Mouse (Mus musculus) cerebellum, adult 9-11 months (tissue): ENCODE measurements around the gene Trat1.

Experiments used
- DNase-seq: peaks from one replicate; pipeline ENCODE4 v3.0.0; 2022

The Trat1 gene

DNA sequence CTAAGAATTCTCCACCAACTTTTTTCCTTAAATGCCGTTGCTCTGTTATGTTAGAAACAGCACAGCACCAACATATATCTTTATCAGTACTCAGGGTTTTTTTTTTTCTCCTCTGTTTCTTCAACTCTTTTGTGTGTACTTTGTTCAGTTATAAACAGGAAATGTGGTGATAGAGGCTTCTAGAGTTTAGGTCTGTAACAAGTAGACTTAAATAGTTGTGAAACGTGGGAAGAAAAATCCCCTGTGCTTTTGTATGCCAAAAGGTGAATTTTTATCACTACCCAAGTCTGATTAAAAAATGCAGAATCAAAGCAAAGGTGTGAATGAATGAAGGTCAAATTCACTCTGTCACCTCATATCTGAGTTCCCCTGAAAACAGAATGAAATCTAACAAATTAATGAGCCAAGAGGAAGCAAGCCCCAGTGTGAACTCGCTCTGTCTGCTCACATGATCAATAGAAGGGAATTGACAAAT, at the start of gene Trat1:
Gene Trat1 (minus strand): TSS at position 51 of the 475 bp plus-strand sequence.
- no peak for DNase-seq

GRCm38 (mm10) chr16:48818524-48818923, 46.7 kb upstream of the Trat1 start:
- no peak for DNase-seq

- no peak for DNase-seq
Measured at GRCm38 (mm10) chr16:48816695-48817094, 44.9 kb upstream of the Trat1 start, which contains the start of gene Retnlb. Gene Retnlb (plus strand): TSS chr16:48816856.

GRCm38 (mm10) chr16:48811881-48812436, 40.1 kb upstream of the Trat1 start:
- DNase-seq, result no peak

GRCm38 (mm10) chr16:48809374-48809773, 37.6 kb upstream of the Trat1 start:
- DNase-seq, result no peak

- DNase-seq, result no peak
Measured at GRCm38 (mm10) chr16:48806521-48806920, 34.7 kb upstream of the Trat1 start.

- no peak for DNase-seq
Measured at GRCm38 (mm10) chr16:48805412-48805811, 33.6 kb upstream of the Trat1 start.

- DNase-seq, result no peak
Measured at GRCm38 (mm10) chr16:48800906-48801305, 29.1 kb upstream of the Trat1 start.

DNA sequence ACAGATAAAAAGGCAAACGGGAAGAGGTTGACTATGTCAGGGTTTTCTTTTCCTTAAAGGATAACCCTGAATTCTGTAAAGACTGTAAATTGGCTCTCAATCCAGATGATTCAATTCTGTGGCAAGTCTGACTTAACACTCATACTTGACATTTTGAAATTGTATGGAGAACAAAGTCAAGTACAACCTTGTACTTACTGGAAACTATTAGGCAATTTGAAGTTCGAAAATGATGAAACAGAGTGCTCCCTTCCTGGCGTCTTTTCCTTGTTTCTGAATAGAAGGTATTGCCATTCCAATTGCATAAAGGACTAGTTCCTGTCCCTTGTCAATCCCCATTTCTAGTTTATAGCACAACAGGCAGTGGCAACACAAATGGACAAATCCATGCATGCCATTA, 27.6 kb upstream of the Trat1 start:
- DNase-seq, result no peak

GRCm38 (mm10) chr16:48798285-48798684, 26.5 kb upstream of the Trat1 start:
- DNase-seq, result no peak

GRCm38 (mm10) chr16:48788704-48789185, 16.9 kb upstream of the Trat1 start:
- no peak for DNase-seq

GRCm38 (mm10) chr16:48786258-48786657, 14.4 kb upstream of the Trat1 start:
- no peak for DNase-seq

DNA sequence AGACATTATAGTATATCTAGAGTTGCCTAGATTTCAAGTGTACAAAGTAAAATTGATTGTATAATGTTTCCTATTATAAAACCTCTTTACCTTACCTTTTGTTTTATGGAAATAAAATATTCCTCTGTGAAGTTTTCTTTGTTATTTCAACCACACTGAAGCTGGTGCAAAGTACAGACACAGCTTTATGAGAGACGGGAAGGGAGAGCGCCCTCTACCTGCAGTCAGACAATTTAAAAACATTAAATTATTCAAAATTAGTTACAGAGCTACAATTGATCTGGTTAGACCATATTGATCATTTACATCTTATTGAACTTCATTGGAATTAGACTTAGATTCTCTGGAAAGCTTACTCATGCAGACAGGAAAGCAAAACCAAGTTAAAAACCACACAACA, 5.4 kb upstream of the Trat1 start:
- no peak for DNase-seq

- no peak for DNase-seq
Measured at GRCm38 (mm10) chr16:48769183-48769582, 2.6 kb downstream of the Trat1 start.

- DNase-seq, result no peak
Measured at GRCm38 (mm10) chr16:48760643-48761481, 11.0 kb downstream of the Trat1 start.

DNA sequence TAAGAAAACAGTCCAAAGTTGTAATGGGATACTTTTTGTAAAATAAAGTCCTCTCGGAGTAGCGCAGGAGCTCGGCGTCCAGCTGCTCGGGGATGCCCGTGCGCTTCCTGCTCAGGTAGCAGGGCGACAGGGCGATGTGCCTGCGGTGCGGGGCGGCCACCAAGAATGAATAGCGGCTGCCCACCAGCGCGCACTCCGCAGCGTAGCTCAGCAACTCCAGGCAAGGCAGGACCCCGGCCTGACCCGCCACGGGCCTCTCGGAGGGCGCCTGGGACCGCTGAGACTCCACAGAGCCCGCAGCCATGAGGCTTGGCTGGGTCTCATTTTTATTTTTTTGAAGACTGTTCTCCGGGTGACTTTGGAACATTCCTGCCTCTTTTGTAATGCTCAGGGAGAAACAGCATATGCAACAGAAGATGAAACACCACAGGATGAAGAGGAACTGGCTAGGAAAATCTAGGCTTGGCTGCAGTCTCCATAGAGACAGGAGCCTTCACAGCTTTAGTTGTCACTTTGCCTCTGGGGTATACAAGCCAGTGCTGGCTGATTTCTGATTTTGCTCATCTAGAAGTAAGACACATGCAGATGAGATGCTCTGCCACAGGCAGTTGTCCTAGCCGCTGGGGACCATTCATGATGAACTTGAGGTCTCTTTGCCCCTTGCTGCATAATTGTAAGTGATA, 21.5 kb downstream of the Trat1 start:
- no peak for DNase-seq

DNA sequence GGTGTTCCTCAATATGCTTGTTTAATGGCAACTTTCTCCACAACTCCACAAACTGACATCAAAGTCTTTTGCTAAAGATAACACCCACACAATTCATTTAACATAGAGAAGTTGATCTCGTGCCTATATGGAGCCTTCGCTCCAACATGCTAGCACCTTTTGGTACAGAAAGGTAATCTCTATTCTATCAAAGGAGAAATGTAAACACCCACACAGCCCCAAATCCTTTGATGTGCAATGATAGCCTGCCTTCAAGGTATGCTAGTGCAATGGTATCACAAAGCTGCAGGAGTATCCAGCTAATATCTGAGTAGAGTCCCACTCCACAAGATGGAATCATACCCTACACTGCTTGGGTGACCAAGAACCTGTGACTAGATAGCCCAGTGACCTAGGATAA, 26.4 kb downstream of the Trat1 start:
- DNase-seq, result no peak

DNA sequence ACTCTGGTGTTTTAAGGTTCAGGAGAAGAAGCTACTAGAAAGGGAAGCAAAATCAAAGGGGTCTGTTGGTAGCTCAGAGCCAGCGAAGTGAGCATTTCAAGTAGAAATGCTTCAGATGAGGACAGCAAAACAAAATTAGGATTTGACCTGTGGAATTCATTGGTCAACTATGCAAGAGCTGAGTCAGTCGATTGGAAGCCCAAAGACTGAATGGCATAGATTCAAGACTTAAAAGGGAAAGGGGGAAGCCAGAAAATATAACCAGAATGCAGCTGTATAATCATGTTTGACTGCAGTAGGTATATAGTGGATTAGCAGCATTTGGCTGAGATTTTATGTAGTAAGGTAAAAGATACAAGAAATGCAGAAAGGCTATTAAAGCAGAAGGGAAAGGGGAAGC, 26.8 kb downstream of the Trat1 start:
- DNase-seq, result no peak

DNA sequence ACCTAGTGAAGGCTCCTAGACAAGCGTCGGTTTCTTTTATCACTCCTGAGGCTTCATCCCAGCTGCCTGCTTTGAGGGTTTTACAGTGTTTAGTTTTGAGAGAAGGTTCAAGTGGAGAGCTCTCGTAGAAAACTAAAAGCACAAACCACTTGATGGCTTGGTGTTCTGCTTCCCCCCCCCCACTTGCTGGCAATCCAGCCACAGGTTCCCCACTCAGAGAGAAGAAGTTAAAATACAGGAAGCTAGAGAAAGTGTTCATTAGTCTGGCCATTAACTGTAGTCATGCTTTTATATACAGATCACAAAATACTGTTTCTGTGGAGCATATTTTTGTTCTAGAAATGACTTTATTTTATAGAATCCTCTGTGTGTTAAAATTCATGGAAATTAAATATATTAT, 30.3 kb downstream of the Trat1 start:
- no peak for DNase-seq

GRCm38 (mm10) chr16:48739974-48740373, 31.8 kb downstream of the Trat1 start:
- DNase-seq, result no peak

DNA sequence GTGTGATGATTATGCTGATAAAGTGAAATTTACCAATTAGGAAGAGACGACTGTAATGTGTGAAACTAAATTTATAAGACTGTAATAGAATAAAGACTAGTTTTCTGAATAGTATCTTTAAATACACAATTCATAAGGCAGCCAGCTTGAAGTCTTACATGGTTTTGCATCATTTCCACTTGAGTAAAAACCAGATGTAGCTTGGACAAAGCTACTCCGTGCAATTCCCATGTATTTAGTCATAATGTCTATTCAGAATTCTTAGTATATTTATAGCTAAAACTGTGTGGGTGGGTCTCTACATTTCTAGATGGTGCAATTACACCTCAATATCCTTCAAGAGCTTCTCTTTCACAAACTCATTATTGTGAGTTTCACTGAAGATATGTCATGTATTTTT, 33.4 kb downstream of the Trat1 start:
- no peak for DNase-seq

DNA sequence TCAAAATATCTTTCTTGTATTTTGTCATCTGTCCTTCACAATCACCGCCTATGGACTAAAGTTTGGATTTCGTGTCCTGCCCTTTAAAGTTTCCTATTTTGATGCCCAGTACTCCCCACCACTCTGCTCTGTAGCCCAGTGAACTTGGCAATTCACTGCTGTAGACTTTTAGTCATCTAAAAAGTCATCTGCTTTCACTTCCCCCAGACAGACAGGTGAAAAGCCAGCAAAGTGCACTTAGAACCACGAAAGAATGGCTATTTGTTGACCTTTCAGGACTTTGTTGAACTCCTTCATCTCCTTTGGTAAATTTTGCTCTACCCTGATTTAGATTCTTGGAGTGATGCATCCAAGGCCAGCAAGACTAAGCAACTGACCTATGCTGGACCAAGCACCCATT, 34.9 kb downstream of the Trat1 start:
- no peak for DNase-seq

- DNase-seq, result no peak
Measured at GRCm38 (mm10) chr16:48720259-48720658, 51.6 kb downstream of the Trat1 start.

DNA sequence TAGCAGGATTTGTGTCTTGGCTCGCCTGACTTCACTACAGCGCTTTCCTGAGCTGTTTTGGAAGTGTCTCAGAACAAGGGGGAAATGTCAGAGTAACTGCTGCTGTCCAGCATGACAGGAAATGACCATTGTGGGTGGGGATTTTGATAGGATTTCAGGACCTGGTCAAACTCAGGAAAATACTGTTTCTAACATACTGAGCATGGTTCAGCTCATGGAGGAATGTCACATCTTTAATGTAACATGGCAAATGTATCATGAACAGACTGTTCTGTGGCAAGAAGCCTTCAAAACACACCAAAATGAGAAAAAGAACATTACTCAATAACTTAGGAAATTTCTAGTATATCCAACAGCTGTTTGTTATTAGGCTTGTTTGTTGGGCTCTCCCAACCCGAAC, 52.1 kb downstream of the Trat1 start:
- DNase-seq, result no peak
